Mouse (Mus musculus) gastrocnemius, postnatal 4 days (tissue): ENCODE measurements around the gene Fxyd1. TPM values are rescaled to one million over a fixed set of nuclear protein-coding genes. Genes with fewer than 3 reads are reported as not detected.

ENCODE experiments used
- DNase-seq, 2 experiments: peaks; one replicate each; pipeline ENCODE4 v3.0.0; 2021 to 2022; ENCODE audit warnings: low spot score in 2 of 2, mixed read lengths in 2 of 2
- total RNA-seq, 2 experiments: library from RNA; stranded (reverse); gene quantifications; 2 replicates each; pipeline ENCODE4 v1.2.3; 2021

Gene Fxyd1
- total RNA-seq, 2 experiments from 2014 or later, result 587 to 732 TPM

DNA sequence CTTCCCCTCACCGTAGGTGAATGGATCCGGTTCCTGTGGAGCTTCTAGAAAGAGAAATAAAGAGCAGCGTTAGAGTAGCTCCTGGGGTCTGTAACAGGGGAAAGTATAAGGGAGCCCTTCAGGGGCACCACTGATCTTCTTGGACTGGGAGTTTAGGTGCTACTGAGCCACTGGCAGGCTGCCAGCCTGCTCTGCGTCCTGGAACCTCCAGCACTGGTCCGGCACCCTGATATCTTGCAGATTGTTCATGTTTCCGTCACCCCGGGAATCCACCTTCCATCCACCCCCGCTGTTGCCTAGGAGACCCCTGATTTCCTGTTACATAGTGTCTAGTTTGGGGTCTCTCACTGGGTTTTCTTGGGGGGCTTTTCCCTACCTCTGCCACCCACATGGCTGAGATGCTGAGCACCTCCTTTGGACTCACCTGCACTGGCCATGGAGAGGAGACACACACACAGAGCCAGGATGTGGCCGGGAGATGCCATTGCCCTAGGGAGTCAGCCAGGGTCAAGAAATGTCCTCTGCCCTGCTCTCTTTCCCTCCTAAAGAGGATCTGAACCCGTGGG, 3.0 kb downstream of the Fxyd1 start:
- DNase-seq, result no peak

DNA sequence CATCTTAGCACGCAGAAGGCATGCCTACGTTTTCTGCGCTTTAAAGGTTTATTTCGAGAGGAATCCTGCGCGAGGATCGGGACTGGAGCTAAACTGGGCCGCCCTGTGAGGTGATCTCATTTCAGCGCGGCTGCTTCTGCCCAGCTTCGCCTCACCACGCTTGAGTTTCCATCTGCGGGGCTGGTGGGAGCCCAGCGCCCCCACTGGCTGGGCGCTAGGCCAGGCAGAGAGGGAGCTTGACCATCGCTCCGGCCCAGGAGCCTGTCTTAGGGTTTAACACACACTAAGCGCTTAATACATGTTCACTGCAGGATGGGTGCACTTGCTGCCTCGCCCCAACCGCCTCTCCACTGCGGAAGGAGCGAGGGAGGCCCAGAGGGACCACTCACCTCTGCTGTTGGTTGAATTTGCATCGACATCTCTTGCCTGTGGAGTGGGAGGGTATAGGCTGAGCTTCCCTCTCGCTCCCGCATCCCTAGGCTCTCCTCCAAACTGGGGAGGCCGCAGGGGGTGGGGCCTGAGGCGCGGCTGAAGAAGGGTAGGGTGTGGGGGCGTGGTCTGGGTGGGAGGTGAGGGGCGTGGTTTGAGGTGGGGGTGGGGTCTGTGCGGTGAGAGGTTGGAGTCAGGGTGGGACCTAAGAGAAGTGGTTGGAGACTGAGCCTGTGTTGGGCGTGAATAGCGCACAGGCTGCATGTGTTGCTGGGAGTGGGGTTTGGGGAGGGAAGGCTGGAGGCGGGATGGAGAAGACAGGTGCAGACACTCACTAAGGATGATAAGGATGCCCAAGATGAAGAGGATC, 4.2 kb downstream of the Fxyd1 start:
- DNase-seq, result peak in 1 of 2 experiments; percentile 48

DNA sequence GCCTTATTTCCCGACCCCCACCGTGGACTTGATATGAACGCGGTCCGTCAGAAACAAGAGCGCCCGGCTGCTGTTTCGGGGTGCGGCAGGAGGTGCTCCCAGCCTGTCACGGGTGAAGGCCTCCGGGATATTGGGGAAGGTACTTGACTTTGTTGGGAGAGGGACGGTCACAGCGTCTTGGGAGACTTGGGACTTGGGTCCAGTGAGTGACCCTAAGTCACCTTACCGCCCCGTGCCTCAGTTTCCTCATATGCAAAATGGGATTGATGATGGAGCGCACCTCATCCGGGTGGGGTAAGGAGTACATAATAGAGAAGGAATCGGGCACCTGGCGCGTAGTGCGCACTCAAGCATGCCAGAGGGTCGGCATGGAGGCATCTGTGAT, 4.8 kb downstream of the Fxyd1 start:
- DNase-seq, result no peak

DNA sequence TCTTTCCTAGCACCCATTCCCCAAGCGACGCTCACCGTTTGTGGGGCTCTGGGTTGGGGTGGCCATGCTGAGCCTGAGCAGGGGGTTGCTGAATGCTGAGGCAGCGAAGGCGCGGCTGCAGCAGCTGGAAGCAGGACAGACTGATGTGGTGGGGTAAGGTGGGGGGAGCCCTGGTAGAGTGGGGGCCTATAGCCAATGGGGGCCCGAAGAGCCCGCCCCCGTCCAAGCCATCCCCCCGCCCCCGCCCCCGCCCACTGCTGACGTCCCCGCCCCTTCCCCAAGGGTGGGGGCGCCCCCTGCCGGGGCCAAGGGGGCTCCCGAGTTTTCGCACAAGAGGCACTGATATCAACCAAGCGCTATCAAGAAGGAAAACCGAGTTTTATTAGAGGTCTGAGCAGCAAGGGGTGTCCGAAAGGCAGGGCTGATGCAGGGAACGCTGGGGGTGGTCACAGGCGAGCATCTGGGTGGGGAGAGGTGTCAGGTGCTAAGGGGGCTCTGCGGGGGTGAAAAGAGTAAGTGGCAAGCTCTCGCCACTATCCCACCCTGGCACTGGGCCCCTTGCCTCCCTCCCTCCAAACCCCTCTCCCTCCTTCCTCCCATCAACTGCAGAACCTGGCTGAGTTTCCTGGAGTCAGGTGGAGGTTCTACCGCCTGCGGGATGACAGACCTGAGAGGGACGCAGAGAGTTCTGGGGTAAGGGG, 5.5 kb downstream of the Fxyd1 start, which contains the start of gene Fxyd7:
Gene Fxyd7 (minus strand): TSS at position 147 of the 701 bp plus-strand sequence.
- DNase-seq, result no peak

DNA sequence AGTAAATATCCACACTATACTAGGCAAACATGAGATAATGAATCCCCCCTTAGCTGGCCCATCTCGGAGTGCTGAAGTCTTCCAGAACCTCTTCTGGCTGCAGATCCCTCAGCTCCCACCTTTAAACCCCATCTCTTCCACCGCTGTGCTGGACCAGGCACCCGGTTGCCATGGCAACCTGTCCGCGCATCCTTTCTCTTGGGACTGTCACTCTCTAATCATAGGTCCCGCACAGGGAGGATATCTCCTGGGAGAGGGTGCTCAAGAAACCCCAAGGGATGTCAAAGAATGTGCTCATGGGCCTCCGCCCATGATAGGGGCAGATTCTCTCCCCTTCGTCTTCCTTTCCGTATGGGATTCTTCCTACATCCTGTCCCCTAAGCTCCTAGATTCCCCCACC, 6.1 kb downstream of the Fxyd1 start:
- DNase-seq, result no peak

DNA sequence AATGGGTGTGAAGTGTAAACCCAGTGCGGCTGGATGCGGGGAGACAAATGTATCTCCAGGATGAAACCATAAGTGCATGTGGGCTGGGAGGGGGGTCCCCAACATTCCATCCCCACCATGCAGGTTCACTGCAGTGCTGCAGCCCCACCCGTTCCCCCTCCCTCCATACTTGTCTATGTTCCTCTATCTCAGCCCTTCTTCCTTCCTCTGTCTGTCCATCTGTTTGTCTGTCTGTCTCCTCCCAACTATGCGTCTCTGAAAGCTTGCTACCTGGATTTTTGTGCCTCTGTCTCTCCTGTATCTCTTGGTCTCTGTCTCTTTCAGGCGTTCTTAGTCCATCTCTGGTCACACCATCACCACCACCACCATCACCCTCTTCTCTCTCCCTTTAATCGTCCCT, 6.5 kb downstream of the Fxyd1 start:
- DNase-seq, result no peak

DNA sequence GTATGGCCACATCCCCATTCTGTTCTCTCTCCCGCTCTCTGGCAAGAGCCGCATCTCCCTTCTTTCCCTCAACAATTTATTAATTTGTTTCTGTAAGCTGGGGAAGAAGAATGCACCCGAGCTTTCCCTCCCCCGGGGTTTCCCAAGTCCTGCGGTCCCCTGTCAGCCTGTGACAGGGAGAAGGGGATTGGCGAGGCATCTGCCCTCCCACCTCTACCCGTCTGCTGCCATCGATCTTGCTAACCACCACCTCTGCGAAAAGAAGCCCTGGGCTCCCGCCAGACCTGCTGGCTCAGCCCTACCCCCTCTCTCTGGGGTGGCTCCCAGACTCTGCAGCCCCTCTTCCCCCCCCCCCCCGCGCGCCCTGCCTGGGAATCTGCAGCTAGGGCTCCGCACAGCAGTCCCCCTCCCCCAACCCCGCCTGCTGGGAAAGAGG, 7.1 kb downstream of the Fxyd1 start:
- DNase-seq, result no peak

DNA sequence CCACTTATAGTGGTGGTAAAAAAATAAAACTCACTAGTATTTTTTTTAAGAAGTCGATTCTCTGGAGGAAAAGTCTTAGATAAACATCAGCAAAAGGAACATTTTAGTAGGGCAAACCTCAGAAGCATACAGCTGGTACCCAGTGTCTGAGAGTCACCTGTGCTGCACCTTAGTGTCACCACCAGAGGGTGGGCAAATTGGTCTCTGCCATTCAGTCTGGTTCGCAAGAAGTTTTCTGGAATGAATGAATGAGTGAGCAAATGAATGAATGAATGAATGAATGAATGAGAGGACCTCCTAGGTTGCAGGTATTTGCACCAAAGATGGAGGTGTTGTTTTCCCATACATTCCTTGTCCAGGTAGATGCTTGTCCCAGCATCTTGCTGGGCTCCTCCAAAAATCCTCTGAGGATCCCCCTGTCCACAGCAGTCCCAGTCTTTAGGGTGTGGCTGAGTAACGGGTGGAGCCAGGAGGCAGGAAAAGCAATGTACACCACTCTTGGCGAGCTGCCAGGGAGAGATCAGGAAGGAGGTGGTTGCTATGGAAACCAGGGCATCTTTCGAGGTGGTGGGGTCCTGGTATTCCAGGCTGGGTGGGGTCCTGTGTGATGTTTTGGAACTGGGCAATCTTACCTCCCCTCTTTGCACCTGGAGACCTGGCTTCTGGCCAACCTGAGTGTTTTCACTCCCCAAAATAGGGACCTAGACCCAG, 7.7 kb downstream of the Fxyd1 start:
- DNase-seq, result no peak

DNA sequence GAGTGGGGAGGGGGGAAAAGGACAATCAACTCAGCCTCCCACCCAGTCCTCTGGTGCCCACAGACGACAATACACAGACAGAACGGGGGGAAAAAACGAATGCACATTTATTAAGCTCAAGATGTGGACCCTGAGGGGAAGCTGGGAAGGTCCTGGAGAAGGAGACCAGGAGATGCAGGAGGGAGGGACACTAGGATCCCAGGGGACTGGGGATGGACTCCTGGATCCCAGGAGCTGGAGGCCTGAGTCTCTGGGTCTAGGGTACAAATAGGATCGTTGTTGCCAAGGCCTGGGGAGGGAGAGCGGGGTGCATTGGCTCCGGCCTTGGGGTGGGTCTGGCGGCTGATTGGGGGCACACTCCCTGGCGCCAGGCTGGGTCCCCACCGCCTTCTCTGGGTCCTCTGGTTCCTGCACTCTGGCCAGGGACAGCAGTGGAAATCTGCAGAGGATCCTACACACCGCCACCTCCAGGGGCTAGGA, 14.5 kb downstream of the Fxyd1 start, which contains the start of gene Fxyd5:
Gene Fxyd5 (minus strand): TSS at position 51 of the 480 bp plus-strand sequence.
- no peak for DNase-seq

DNA sequence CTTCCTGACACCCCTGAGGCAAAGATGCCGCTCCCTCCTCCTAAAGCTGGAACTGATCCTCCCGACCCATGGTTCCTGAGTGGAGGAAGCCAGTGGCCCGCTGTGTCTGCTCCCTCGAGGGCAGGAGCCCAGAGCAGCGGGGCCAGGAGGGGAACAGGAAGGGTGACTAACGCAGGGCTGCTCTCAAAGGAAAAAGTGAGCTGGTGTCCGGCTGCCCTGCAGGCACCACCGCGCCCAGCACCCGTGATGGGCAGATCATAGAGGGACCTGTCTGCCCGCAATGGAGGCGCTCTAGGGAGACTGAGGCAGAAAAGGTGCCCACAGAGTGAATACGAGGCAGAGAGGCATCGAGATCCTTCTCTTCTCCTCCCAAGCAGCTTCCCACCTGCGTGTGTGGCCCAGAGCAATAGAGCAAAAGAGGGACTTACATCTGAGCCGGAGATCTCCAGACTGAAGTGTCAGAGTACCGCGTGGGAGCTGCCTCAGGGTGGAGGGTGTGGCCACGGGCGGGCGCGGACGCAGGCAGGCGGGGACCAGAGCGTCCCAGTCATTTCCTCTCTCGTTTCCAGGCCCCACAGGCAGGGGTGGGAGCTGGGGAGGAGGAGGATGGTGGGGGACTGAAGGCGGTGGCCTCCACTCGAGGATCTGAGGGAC, 15.2 kb downstream of the Fxyd1 start:
- DNase-seq, result no peak

DNA sequence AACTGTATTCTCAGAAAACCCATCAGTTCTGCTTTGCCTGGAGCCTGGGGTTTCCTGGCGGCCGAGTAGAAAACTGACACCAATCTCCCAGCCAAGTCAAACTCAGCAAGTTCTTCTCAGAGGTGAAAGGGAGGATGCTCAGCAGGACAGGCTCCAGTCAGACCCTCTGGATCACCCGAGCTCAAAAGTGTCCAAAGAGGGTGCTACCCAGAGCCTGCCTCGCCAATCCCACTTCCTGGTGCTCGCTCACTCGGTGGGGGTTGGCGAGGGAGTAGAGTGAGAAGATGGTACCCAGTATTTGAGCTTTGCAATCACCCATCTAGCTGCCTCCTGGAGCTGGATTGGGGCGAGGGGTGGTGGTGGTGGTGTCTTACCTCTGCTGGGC, 16.0 kb downstream of the Fxyd1 start:
- no peak for DNase-seq

DNA sequence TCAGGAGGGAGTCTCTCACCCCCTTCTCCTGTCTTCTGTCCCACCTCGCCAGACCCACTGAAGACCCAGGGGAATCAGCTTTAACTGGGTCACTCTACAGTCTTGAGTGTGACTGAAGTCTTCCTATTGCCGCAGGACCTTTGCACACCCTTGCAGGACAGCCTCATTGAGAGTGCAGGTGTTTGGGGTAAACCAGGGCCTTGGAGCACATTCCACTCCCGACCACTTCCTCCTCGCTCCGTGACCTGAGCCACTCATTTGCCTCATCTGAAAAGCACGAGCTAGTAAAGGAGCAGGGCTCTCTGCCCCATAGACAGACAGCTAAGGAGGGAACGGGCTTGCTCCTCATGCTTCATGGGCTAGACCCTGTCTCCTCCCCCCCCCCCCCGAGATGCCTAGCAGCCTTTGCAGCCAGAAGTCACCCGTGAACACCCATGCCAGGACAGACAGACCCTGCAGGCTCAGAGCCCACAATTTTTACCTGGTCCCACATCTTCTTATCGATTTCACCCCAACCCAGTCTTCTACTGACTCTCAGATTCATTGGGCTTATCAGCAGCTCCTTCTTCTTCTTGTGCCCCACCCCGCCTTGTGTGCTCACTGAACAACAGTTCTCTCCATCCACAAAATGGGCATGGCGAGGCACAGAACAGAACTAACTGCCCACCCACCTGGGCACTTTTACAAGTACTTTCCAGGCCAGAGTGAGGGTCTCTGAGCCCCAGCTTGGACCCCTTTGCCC, 16.5 kb downstream of the Fxyd1 start:
- DNase-seq, result no peak

DNA sequence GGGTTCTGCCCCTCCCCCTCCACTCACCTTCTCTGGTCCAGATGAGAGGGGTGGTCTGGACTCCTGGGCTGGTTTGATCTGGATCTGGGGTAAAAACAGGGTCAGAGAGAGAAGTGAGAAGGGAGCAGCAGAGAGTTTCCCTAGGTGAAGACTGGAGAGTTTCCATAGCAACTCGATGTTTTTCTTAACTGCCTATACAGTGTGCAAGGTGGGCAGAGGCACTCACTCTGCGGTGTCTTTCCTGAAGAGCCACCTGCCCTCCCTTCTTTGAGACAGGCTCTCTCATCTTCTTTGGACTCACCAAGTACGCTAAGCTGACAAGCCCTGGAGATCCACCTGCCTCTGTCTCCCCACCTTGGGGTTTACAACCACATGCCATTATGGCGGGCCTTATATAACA, 18.0 kb downstream of the Fxyd1 start:
- DNase-seq, result no peak

DNA sequence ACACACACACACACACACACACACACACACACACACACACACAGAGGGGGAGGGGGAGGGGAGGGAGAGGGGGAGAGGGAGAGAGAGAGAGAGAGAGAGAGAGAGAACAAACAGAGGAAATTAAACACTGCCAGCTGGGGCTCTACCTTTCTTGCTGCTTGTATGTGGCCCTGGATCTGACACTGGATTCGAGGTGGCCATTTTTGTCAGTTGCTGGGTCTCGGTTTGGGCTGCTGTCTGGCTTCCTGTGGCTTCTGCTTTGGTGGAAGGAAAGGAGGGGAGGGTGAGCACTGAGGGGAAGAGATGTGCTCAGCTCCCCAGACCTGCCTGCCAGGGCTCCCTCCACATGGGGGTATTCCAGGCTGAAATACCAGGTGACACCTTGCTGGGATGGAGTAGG, 19.3 kb downstream of the Fxyd1 start:
- no peak for DNase-seq

DNA sequence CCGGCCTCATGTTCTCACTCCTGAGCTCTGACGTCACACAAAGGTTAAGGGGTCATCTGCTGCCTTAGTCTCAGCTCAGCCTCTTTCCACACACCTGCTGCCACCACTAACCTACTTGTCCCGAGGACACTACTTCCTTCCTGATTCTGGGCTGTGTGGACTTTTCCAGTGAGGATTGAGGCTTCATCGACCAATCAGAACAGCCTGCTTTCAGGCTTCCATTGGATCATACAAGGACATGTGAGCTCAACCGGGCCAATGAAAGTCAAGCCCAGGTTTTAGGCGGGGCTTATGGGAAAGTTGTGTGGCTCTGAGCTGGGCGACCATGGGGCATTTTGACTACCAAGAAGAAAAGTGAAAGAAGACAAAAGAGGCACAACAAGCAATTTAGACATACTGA, 20.1 kb downstream of the Fxyd1 start:
- DNase-seq, result no peak

DNA sequence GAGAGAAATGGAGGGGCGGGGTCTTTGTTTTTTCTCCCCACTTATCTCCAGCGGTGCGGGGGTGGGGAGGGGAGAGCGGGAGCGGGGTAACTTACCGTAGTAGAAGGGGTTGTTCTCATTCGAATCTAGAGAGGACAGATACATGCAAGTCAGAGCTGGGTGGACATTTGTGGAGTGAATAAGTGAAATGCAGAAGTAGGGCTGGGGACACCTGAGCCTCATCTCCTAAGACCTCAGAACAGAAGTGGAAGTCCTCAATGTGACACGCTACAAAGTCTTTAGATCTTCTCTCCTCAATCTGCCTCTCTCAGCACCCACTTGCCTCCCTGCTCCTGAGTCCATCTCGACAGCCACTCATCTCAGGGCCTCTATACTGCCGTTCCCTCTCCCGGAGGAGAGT, 21.7 kb downstream of the Fxyd1 start:
- no peak for DNase-seq

DNA sequence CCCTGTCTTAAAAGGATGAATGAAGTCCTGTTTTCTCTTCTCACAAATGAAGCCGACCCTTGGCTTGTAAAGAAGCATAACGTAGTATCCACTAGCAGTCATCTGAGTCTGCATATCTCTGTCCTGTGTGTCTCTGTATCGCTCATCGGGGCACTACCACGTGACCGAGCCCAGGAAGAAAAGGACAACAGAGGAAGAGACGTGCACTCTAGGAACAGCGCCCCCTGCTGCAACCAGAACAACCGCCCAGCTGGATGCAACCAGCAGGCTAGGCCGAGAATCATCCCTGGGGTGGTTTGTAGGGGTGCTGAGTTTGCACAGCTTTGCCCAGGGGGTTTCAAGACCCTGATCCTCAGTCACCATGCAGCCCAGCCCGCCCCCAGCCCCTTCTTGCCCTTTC, 22.2 kb downstream of the Fxyd1 start:
- no peak for DNase-seq

DNA sequence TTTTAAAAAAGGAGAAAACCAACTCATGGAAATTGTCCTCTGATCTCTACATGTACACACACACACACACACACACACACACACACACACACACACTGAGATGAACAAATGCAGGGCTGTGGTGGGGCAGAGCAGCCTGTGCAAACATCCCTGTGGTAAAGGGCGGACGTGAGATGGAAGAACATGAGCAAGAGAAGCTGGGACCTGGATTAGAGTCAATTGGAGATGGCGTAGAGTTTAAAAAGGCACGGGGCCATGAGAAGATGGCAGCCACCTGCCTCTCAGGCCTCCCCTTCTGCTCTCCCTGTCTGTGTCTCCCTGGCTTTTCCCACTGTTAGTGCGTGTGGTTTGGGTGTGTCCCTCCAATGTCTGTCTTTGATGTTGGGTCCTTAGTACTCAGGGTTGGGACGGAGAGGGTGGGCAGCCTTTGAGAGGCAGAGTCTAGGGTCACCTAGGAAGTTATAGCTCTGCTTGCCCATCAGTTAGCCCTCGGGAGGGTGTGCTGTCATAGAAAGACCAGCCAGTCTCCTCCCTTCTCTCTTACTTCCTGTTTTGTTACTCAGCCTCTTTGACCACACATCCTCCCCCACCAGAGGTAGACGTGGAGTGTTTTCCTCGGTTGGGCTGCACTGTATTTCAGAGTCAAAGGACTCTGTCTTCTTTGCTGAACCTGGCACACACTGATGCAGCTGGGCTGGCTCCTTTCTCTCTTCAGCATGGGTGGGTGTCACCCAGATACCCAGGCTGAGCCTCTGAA, 23.4 kb downstream of the Fxyd1 start:
- no peak for DNase-seq

DNA sequence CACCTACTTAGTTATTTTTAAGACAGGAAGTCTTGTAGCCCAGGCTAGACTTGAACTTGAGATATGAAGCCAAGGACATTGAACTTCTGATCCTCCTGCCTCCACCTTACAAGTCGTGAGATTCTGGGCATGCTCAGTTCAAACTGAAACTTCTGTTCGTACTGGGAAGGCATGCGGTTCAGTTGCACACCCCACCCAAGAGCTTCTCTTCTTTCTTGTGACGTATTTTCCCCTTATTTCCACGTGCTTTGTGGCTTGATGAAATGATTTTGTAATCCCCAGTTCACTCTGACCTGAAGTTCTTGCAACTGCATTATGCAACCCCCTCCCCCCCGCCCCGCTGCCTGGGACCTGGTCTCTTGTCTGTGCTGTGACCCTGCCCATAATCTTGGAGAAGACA, 25.3 kb downstream of the Fxyd1 start:
- no peak for DNase-seq

DNA sequence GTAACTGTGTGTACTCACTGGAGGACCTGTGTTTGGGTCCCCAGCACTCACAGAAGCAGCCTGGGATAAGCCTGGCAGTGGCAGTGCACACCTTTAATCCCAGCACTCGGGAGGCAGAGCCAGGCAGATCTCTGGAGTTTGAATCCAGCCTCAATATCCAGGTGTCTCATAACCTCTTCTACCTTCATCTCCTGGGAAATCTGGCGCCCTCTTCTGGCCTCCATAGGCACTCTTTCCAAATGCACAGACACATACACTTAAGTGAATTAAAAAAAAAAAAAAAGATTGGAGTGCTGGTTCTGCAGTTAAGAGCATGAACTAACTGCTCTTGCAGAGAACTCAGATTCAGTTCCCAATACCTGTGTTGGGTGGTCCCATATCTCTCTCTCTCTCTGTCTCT, 26.3 kb downstream of the Fxyd1 start:
- no peak for DNase-seq
